Mouse (Mus musculus) heart, adult 2 months (tissue): ENCODE measurements around the gene Oprm1.

Experiments
- CTCF ChIP-seq: fragments of 200-600 bp; IDR thresholded peaks from 2 replicates; pipeline ENCODE4 v1.8.1; 2022; ENCODE audit warnings: antibody characterized with exemption, mild to moderate bottlenecking, moderate library complexity
- EP300 ChIP-seq: fragments of 200-500 bp; IDR thresholded peaks from 2 replicates; pipeline ENCODE4 v1.6.1; 2011; ENCODE audit warnings: low read depth, low read length, control low read depth; ENCODE audit not compliant: insufficient read depth
- POLR2A ChIP-seq: fragments of 200-500 bp; IDR thresholded peaks from 2 replicates; pipeline ENCODE4 v1.6.1; 2011; ENCODE audit warnings: mild to moderate bottlenecking, low read depth, low read length, control low read depth; ENCODE audit not compliant: insufficient read depth

- TF ChIP-seq POLR2A (no peak), CTCF (no peak), EP300 (no peak)
Observed at GRCm38 (mm10) chr10:7077971-7078370, 319.7 kb downstream of the Oprm1 start.
